Mouse (Mus musculus) activated CD4-positive, CD25-positive, alpha-beta regulatory T cell, adult 9 weeks (primary cell): Measurements from ENCODE around the gene Irf3. TPM values are rescaled to one million over a fixed set of nuclear protein-coding genes. Genes with fewer than 3 reads are reported as not detected.

Experiments used
- polyA plus RNA-seq: library from polyadenylated mRNA; unstranded; fragments of 100-300 nt; shearing (Covaris generic); gene quantifications from one replicate; pipeline ENCODE4 v1.2.1, GENCODE M21; 2017

Gene Irf3
- 257 TPM for polyA plus RNA-seq

GRCm38 (mm10) chr7:44997231-44997939 is at the start of gene Irf3:
TSS of gene Irf3 (plus strand) at chr7:44997648.

DNA sequence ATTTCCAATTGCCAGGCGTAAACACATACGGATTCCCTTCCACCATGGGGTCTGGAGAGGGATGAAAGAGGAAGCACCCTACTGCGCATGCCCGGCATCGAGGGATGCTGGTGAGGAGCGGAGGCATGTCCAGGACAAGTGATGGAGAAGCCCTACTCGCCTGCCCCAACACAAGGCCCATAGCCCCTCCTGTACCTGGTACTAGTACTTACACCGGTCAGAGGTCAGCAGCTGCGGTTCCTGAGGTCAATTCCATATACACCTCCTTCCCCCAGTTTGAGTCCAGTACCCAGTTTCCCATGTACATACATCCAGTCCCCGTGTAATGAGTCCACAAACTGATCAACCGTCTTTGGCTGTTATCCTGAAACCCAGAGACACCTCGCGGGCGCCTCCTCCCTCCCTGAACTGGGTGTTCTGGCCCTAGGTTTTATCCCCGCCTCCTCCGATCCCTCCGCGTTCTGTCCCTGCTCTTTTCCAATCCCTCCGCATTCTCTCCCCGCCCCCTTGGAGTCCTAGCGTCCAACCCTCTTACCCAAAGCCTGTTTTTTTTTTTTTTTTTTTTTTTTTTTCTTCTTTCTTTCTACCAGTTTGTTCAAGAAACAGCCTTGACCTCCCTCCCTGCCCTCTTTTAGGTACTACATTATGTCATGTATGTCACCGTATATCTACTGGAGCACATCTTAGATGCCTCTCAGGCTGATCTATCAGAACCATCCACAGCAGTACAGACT is 22.9 kb upstream of the Irf3 start, which contains the start of gene Cpt1c:
Gene Cpt1c (minus strand): TSS at position 469 of the 734 bp plus-strand sequence.

DNA sequence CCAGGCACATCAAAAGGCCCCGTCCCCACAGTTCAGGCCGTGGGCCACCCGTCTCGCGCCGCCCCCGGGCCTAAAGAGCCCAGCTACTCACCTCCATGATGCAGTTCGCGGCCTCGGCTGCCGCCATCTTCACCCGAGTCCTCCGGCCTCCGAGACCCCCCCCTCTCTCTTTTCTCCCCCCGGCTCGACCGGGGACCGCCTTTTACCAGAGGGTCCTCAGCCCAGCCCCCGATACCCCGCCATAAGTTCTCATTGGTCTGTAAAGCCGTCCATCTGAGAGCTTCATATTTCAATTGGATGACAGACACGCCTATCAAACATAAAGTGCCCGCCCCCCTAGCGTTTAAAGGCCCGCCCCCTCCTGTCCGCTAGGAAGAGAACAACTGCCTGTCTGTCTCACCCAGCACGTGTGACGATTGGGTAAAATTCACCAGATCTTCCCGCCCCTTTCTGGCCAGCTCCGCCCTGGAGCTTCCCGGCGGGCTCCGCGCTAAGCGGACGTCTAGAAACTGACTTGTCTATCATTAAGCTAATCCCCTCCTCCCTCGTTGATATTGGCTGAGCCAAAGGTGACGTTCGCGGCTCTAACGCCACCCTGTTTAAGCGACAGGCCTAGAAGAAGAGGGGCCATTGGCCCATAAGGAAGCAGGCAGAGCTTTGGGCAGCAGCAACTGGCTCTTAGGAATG is 11.1 kb upstream of the Irf3 start, which contains the start of gene Prmt1:
Gene Prmt1 (minus strand): TSS at position 377 of the 687 bp plus-strand sequence.

GRCm38 (mm10) chr7:44998501-44998955 is 1.1 kb downstream of the Irf3 start, which contains the start of gene Bcl2l12:
TSS of gene Bcl2l12 (minus strand) at chr7:44998712.

DNA sequence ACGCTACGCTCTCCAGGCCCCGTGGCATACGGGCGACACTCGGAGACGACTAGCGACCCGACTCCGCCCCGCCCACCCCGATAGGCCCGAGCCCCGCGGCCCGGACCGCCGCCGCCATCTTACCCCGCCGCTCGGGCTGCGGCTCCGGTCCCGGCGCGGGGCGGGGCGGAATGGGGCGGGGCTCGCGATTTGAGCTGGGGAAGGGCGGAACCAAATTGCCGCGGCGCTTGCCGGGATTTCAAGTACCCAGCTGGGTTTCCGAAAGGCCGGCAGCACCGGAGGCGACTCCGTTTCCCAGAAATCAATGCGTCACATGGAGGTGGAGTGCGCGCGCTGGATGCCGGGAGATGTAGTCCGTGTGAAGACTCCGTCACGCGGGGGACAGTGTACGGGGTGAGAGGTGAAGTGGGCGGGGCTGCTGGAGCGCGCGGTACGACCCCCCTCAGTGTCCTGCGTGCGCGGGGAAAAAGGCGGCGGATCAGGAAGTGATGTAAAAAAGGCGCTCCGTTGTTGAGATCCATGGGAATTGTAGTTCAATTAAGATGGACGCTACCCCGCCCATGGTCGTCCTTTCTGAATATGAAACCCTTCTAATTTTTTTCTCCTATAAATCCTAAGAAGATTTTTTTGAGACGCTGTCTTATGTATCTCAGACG is 18.6 kb downstream of the Irf3 start, which contains the start of gene Scaf1:
Gene Scaf1 (minus strand): TSS at position 407 of the 656 bp plus-strand sequence.

GRCm38 (mm10) chr7:45017242-45018061 is 20.0 kb downstream of the Irf3 start, which contains the start of gene Rras:
TSS of gene Rras (plus strand) at chr7:45017961.

Other genes with a start within 250 kb of the Irf3 start
- gene Vrk3, start 249.2 kb upstream of the Irf3 start, polyA plus RNA-seq: 111 TPM
- 0.57 TPM for gene Zfp473, start 246.6 kb upstream of the Irf3 start, polyA plus RNA-seq
- 61.7 TPM for gene Nup62, start 181.6 kb upstream of the Irf3 start, polyA plus RNA-seq
- gene Il4i1, start 181.3 kb upstream of the Irf3 start, polyA plus RNA-seq: 2.9 TPM
- 0.42 TPM for gene Atf5, start 181.0 kb upstream of the Irf3 start, polyA plus RNA-seq
- gene Akt1s1, start 148.7 kb upstream of the Irf3 start, polyA plus RNA-seq: 17.3 TPM
- 97.4 TPM for gene Tbc1d17, start 148.6 kb upstream of the Irf3 start, polyA plus RNA-seq
- 93.3 TPM for gene Pnkp, start 140.5 kb upstream of the Irf3 start, polyA plus RNA-seq
- 9.7 TPM for gene Ptov1, start 127.9 kb upstream of the Irf3 start, polyA plus RNA-seq
- gene Med25, start 104.9 kb upstream of the Irf3 start, polyA plus RNA-seq: 40.3 TPM
- 48.2 TPM for gene Fuz, start 101.6 kb upstream of the Irf3 start, polyA plus RNA-seq
- 33.7 TPM for gene Ap2a1, start 68.2 kb upstream of the Irf3 start, polyA plus RNA-seq
- gene Tsks, start 54.4 kb upstream of the Irf3 start, polyA plus RNA-seq: not detected
- 0.42 TPM for gene Cpt1c, start 22.8 kb upstream of the Irf3 start, polyA plus RNA-seq
- gene Prmt1, start 11.1 kb upstream of the Irf3 start, polyA plus RNA-seq: 182 TPM
- gene Bcl2l12, start 1.1 kb downstream of the Irf3 start, polyA plus RNA-seq: 32.8 TPM
- 30.0 TPM for gene Scaf1, start 18.7 kb downstream of the Irf3 start, polyA plus RNA-seq
- 8.7 TPM for gene Rras, start 20.3 kb downstream of the Irf3 start, polyA plus RNA-seq
- 4.7 TPM for gene Prr12, start 55.2 kb downstream of the Irf3 start, polyA plus RNA-seq
- gene Nosip, start 64.8 kb downstream of the Irf3 start, polyA plus RNA-seq: 126 TPM
- gene Prrg2, start 65.0 kb downstream of the Irf3 start, polyA plus RNA-seq: 3.9 TPM
- 124 TPM for gene Rcn3, start 94.6 kb downstream of the Irf3 start, polyA plus RNA-seq
- gene Fcgrt, start 106.2 kb downstream of the Irf3 start, polyA plus RNA-seq: 6.3 TPM
- 3,104 TPM for gene Rps11, start 126.8 kb downstream of the Irf3 start, polyA plus RNA-seq
- gene Rpl13a, start 131.1 kb downstream of the Irf3 start, polyA plus RNA-seq: 2,649 TPM
- not detected for gene Gm45713, start 138.6 kb downstream of the Irf3 start, polyA plus RNA-seq
- 220 TPM for gene Flt3l, start 138.8 kb downstream of the Irf3 start, polyA plus RNA-seq
- gene Pih1d1, start 156.7 kb downstream of the Irf3 start, polyA plus RNA-seq: 55.1 TPM
- gene Aldh16a1, start 156.9 kb downstream of the Irf3 start, polyA plus RNA-seq: 64.8 TPM
- gene Slc17a7, start 166.3 kb downstream of the Irf3 start, polyA plus RNA-seq: not detected
- gene Gfy, start 181.9 kb downstream of the Irf3 start, polyA plus RNA-seq: not detected
- not detected for gene Pth2, start 183.3 kb downstream of the Irf3 start, polyA plus RNA-seq
- 0.12 TPM for gene Ccdc155, start 207.2 kb downstream of the Irf3 start, polyA plus RNA-seq
- 16.3 TPM for gene Dkkl1, start 214.5 kb downstream of the Irf3 start, polyA plus RNA-seq
- 3.0 TPM for gene Tead2, start 218.1 kb downstream of the Irf3 start, polyA plus RNA-seq
- 641 TPM for gene Cd37, start 241.5 kb downstream of the Irf3 start, polyA plus RNA-seq
- not detected for gene Slc6a16, start 243.4 kb downstream of the Irf3 start, polyA plus RNA-seq